Mouse (Mus musculus): Measurements from ENCODE around the gene Gm13083.
"Not testable (repeated sequence)": the region's sequence is repeated elsewhere in the genome, so short reads cannot be mapped to it uniquely, and the experiment has no call there.

Gene Gm13083

DNA sequence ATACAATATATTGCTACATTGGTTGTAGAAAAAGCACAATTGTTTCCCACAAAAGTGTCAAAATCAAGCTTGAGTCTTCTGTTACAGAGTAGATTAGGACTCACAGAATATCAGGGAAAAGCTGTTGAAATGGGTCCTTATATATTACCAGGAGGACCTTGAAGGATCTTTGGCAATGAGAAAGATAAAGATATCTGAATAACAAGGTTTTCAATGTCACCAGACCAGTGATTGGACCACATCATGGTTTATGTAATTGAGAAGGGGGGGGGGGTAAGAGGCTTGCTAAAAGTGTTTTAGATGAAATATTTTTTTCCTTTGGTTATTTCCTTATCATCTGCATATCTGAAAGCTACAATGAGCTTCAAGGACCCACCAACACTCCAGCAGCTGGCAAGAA lies at the start of gene Gm13083:
TSS of gene Gm13083 (plus strand) at position 301 of the 400 bp plus-strand sequence.
- not testable (repeated sequence) for DNase-seq (ENCODE audit: extremely low spot score, low read depth, low spot score)

DNA sequence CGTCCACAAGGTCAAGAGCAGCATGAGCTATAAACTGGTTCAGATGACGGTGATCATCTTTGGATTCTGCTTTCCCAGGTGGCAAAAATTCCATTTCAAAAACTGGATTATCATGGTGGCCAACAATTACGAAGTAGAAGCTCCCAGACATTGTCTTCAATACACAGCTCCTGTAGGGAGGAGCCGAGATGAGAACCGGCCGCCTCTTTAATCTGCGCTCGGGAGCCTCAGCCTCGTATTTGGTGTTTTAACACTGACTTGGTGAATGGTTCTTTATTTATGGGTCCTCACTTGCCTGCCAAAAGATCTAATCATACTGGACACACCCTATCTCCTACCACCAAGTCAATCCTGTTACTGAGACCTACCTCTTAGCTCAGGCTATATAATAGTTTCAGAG lies 2.9 kb upstream of the Gm13083 start:
- not testable (repeated sequence) for DNase-seq (ENCODE audit: extremely low spot score, low read depth, low spot score)

DNA sequence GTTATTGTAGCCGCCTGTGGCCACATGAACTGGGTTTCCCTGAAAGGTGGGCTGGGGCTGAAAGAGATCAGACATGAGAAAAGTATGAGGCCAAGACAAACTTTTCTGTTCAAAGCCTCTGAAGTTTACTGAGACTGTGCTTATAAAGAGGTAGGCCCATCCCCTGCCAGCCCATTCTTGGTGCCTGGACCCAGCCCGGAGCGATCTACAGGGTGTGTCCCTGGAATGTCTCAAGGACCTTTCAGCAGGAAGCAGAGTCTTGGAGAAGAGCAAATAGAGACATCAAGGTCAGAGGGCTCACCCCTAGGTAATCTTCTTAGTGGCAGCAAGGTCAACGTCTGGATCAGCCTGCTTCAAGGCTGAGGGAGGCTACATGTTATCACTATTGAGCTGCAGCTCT lies 3.3 kb downstream of the Gm13083 start:
- DNase-seq (ENCODE audit: extremely low spot score, low read depth, low spot score): not testable (repeated sequence)

DNA sequence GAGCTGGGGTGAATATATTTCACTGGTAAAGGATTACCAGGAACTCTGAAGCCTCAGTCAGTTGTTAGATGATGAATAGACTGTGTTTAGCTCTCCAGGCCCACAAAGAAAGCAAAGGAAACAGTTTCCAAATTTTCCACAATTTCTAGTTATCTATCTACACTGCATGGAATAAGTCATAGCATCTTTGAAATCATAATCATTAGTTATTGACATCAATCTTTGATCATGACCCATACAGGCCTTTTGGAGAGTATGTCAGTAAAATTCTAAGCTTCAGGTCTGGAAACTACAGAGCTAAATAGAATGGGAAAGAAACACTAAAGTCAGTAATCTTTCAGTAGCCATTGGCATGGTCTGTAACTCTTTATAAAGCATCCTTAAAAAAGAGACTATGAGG lies 42.3 kb downstream of the Gm13083 start, which contains the start of gene Gm13088:
TSS of gene Gm13088 (minus strand) at position 101 of the 400 bp plus-strand sequence.
- DNase-seq (ENCODE audit: extremely low spot score, low read depth, low spot score): not testable (repeated sequence)
